Mouse (Mus musculus): ENCODE data around the gene Ccdc73. TPM values are rescaled to one million over a fixed set of nuclear protein-coding genes. Genes with fewer than 3 reads are reported as not detected.
"Not testable (repeated sequence)": the region's sequence is repeated elsewhere in the genome, so short reads cannot be mapped to it uniquely, and the experiment has no call there.

Gene Ccdc73
- polyA plus RNA-seq, 1 experiment from 2014 or later = 5.8 TPM

DNA sequence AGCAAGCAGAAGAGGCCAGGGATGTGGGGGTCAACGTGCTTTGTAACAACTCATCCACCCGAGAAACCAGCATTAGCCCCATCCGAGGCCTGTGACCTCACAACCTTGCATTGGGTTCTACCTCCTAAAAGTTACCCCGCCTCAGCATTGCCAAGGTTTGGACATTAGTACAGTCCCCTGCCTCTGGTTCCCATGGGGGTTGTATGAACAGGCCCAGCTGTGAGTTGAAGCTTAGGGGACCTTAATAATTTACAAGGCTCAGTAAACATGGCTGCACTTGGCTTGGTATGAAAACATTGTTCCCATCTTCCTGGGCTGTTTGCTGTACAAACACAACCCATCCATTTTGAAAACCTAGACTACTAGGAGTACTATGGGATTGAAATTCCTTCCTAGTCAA, 156.2 kb downstream of the Ccdc73 start:
- DNase-seq = no peak
- 74% methylated on average over 4 of the region's 4 CpGs for WGBS

DNA sequence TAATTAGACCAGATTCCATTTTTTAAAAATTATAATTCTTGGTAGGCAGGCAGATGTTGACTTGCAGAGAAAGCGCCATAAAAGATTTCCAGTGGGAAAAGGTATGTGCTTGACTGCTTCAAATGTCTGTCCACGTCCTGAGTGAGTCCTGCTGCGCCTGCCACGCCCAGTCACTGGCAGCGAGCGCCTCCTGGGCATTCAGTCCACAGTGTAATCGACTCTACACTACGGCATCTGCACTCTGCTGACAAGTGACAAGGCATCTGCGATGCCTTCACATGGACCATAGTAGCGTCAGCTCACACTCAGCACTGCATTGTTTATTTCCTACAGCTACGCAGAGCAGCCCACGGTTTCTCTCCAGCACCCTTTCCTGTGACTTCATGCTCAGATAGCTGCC, 158.0 kb downstream of the Ccdc73 start:
- H3K4me3 ChIP-seq (ENCODE audit: low read depth, low read length); H3K4me1 ChIP-seq (ENCODE audit: insufficient read depth); H3K27me3 ChIP-seq (ENCODE audit: insufficient read depth, low read length); H3K9me3 ChIP-seq (ENCODE audit: low read depth, low read length); H3K36me3 ChIP-seq (ENCODE audit: insufficient read depth); DNase-seq; H3K4me2 ChIP-seq; H3K27ac ChIP-seq (ENCODE audit: low read depth); ATAC-seq (ENCODE audit: insufficient read depth); H3K9ac ChIP-seq: not testable (repeated sequence)
- WGBS = 51% methylated on average over 12 of the region's 12 CpGs

More for the DNA sequence above, 156.2 kb downstream of the Ccdc73 start:
- Histone ChIP-seq H3K36me3 (ENCODE audit: insufficient read depth) (no peaks in the 10 kb centered on the region), H3K27ac (ENCODE audit: low read depth) (no peak overlapping the region), H3K4me1 (ENCODE audit: insufficient read depth) (no peaks in the 10 kb centered on the region), H3K4me2 (no peak overlapping the region), H3K9me3 (ENCODE audit: low read depth, low read length) (no peaks in the 10 kb centered on the region), H3K4me3 (ENCODE audit: low read depth, low read length) (no peak overlapping the region), H3K9ac (no peak overlapping the region), H3K27me3 (ENCODE audit: insufficient read depth, low read length) (no peaks in the 10 kb centered on the region)
- no peak for ATAC-seq (ENCODE audit: insufficient read depth)
- no peak for TF ChIP-seq CTCF (IDR thresholded peaks at IDR 0.05; ENCODE audit: low read depth)

DNA sequence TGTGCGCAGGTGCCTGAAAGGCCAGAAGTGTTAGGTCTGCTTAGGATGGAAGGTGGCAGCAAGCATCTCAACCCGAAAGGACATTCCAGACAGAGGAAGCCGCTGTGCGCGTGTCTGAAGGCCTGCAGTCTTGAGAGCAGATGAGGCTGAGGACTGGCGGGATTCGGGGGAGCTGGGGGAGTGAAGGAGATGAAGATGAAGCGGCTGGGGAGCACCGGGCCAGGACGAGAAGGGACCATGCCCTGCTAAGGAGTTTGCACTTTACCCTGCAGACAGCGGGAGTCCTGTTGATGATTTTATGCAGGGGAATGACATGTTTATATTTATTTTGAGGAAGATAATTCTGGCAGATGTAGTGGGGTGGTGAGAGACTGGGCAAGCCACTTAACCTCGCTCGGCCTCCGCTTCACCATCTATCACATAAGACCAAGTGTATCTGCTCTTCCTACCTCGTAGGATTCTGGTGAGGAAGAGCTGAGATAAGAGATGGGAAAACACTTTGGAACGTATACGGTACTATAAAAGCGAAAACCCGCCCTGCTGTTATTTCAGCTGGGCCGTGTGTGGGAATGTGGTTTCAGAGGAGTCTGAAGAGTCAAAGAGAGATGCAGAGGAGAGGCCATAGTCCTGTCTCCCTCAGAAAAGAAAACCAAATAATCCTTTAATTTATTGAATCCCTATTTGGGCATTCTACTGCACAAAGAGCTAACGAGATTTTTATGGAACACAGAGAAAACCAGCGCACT, 159.5 kb downstream of the Ccdc73 start:
- no peak overlapping the region for H3K4me3 ChIP-seq (ENCODE audit: low read depth, low read length)
- TF ChIP-seq CTCF (IDR thresholded peaks at IDR 0.05; ENCODE audit: low read depth) = no peak
- H3K36me3 ChIP-seq (ENCODE audit: insufficient read depth) = no peaks in the 10 kb centered on the region
- WGBS = 30% methylated on average over 22 of the region's 22 CpGs
- H3K4me2 ChIP-seq = no peak overlapping the region
- H3K9me3 ChIP-seq (ENCODE audit: low read depth, low read length) = no peaks in the 10 kb centered on the region
- H3K27me3 ChIP-seq (ENCODE audit: insufficient read depth, low read length) = no peaks in the 10 kb centered on the region
- H3K4me1 ChIP-seq (ENCODE audit: insufficient read depth) = no peaks in the 10 kb centered on the region
- no peak overlapping the region for H3K9ac ChIP-seq
- H3K27ac ChIP-seq (ENCODE audit: low read depth) = no peak overlapping the region
- peak; percentile 14; the same call in 1 of the 2 replicates for ATAC-seq (ENCODE audit: insufficient read depth)
- peak; percentile 6 for DNase-seq

DNA sequence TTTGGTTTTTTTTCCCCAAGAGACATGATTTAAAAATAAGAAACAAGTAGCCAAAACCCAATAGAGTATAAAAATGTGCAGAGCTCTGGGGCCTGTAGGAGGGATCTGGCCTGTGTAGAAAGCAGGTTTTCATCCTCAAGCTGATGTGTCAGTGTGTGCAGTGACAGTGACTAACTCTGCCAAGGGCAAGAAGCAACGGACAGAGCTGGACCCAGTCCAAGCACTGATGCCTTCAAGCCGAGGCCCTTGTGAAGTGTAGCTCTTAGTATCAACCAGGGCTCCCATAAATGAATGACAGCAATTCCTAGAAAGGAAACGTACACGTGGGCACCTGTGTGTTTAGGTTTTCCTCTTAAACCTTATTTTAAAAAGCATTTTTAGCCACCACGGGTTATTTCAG, 161.2 kb downstream of the Ccdc73 start:
- Histone ChIP-seq H3K4me3 (ENCODE audit: low read depth, low read length) (no peak overlapping the region), H3K27me3 (ENCODE audit: insufficient read depth, low read length) (no peaks in the 10 kb centered on the region), H3K4me2 (no peak overlapping the region), H3K27ac (ENCODE audit: low read depth) (no peak overlapping the region), H3K4me1 (ENCODE audit: insufficient read depth) (no peaks in the 10 kb centered on the region), H3K9me3 (ENCODE audit: low read depth, low read length) (no peaks in the 10 kb centered on the region), H3K36me3 (ENCODE audit: insufficient read depth) (no peaks in the 10 kb centered on the region), H3K9ac (no peak overlapping the region)
- WGBS = 56% methylated on average over 5 of the region's 5 CpGs
- ATAC-seq (ENCODE audit: insufficient read depth) (no peak), DNase-seq (peak; percentile 15)
- no peak for TF ChIP-seq CTCF (IDR thresholded peaks at IDR 0.05; ENCODE audit: low read depth)

DNA sequence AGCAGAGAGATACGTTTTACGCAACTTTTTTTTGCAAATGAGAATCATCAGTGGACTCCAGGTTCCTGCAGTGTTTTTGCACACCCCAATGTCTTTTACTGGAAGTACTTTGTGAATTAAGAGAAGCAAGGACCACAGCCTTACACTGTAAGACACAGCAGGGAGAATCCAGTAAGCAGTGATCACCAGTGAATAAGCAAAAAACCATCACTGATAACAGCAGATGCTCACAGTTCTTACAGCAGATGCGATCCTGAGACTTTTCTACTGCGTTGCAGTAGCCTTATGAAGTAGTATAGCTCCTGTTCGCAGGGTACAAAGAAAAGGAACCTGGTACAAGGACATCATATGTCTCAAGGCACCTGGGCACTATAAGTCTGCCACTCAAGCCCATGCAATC, 162.9 kb downstream of the Ccdc73 start:
- Histone ChIP-seq H3K4me3 (ENCODE audit: low read depth, low read length) (no peak overlapping the region), H3K9me3 (ENCODE audit: low read depth, low read length) (no peaks in the 10 kb centered on the region), H3K4me2 (no peak overlapping the region), H3K4me1 (ENCODE audit: insufficient read depth) (no peaks in the 10 kb centered on the region), H3K27ac (ENCODE audit: low read depth) (no peak overlapping the region), H3K36me3 (ENCODE audit: insufficient read depth) (no peaks in the 10 kb centered on the region), H3K9ac (no peak overlapping the region), H3K27me3 (ENCODE audit: insufficient read depth, low read length) (no peaks in the 10 kb centered on the region)
- WGBS = 83% methylated on average over 5 of the region's 5 CpGs
- no peak for ATAC-seq (ENCODE audit: insufficient read depth)
- TF ChIP-seq CTCF (IDR thresholded peaks at IDR 0.05; ENCODE audit: low read depth) = no peak
- no peak for DNase-seq

DNA sequence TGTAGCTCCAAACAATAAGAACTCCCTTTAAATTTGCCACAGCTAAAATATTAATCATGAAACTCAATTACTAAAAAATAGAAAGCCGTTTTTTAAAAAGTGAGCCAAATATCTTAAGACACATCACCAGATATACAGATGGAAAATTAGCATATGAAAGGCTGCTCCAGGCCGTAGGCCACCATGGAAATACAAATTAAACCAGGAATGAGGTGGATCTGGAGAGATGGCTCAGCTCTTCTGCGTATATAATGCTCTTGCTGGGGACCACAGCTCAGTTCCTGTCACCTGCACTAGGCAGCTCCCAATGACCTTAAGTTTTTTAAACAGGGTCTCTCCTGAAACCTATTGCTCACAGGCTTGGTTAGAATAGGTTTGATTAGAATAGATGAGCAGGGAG, 166.5 kb downstream of the Ccdc73 start:
- H3K36me3 ChIP-seq (ENCODE audit: insufficient read depth) = no peaks in the 10 kb centered on the region
- H3K4me3 ChIP-seq (ENCODE audit: low read depth, low read length) = no peak overlapping the region
- 74% methylated on average over 3 of the region's 3 CpGs for WGBS
- H3K4me2 ChIP-seq = no peak overlapping the region
- H3K27ac ChIP-seq (ENCODE audit: low read depth) = no peak overlapping the region
- DNase-seq (no peak), ATAC-seq (ENCODE audit: insufficient read depth) (no peak)
- TF ChIP-seq CTCF (IDR thresholded peaks at IDR 0.05; ENCODE audit: low read depth) = no peak
- H3K27me3 ChIP-seq (ENCODE audit: insufficient read depth, low read length) = no peaks in the 10 kb centered on the region
- H3K4me1 ChIP-seq (ENCODE audit: insufficient read depth) = no peaks in the 10 kb centered on the region
- H3K9ac ChIP-seq = no peak overlapping the region
- no peaks in the 10 kb centered on the region for H3K9me3 ChIP-seq (ENCODE audit: low read depth, low read length)

DNA sequence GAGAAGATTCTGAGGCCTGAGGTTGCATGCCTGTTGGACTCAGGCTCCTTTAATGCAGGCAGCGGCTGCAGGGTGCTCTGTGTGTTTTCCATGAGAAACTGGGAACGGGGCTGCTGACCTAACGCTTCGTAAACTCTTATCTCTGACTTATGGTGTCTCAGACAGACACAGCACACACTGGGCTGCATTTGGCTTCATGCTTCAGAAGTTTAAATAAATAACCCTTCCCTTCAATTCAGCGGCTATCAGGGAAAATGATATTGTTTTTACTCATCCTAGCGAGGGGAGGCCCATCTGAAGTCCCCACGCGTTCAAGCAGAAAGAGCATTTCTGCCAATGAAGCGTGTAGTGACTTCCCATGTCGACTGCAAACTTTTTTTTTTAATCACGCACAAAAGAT, 168.4 kb downstream of the Ccdc73 start:
- peak; percentile 37 for DNase-seq
- no peaks in the 10 kb centered on the region for H3K36me3 ChIP-seq (ENCODE audit: insufficient read depth)
- ATAC-seq (ENCODE audit: insufficient read depth) = peak; percentile 44; the same call in 1 of the 2 replicates
- no peak overlapping the region for H3K27ac ChIP-seq (ENCODE audit: low read depth)
- H3K4me2 ChIP-seq = no peak overlapping the region
- no peak overlapping the region for H3K9ac ChIP-seq
- H3K4me3 ChIP-seq (ENCODE audit: low read depth, low read length) = no peak overlapping the region
- 25% methylated on average over 11 of the region's 11 CpGs for WGBS
- no peaks in the 10 kb centered on the region for H3K27me3 ChIP-seq (ENCODE audit: insufficient read depth, low read length)
- no peak for TF ChIP-seq CTCF (IDR thresholded peaks at IDR 0.05; ENCODE audit: low read depth)
- H3K4me1 ChIP-seq (ENCODE audit: insufficient read depth) = no peaks in the 10 kb centered on the region
- no peaks in the 10 kb centered on the region for H3K9me3 ChIP-seq (ENCODE audit: low read depth, low read length)
